Mouse (Mus musculus) gastrocnemius, postnatal 36 days (tissue): ENCODE measurements around the gene Efr3b. TPM values are rescaled to one million over a fixed set of nuclear protein-coding genes. Genes with fewer than 3 reads are reported as not detected.
"Not testable (repeated sequence)": the region's sequence is repeated elsewhere in the genome, so short reads cannot be mapped to it uniquely, and the experiment has no call there.

Experiments used
- DNase-seq, 2 experiments: peaks; one replicate each; pipeline ENCODE4 v3.0.0; 2022
- intact Hi-C: fragments of 180-260 bp; cut with DNase I; formaldehyde crosslinking; loops from one replicate; pipeline ENCODE4 v1.15.1; 2025
- total RNA-seq, 2 experiments: library from RNA; stranded (reverse); gene quantifications; 2 replicates each; pipeline ENCODE4 v1.2.3; 2021

Efr3b gene
- total RNA-seq, 2 experiments from 2014 or later = 3.3 to 3.8 TPM

DNA sequence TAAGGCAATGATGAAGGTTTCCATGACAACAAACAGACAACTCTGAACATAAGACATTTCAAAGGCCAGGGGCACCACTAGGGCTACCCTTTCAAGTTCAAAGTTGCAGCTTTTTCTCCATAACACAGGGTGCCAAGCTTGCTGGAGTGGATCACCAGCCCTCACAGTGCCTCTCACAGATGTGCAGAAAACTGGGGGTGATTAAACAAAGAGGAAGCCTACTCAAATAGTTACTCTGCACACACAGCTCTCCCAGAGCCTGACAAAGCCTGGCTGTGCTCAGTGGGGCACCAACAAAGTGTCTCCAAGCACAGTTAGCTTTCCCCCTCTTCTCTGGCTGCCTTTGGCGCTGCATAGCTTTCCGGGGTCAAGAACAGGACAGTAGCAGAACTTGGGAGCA, 48.8 kb downstream of the Efr3b start:
- no peak for DNase-seq
- intact Hi-C loops = no loop called here

DNA sequence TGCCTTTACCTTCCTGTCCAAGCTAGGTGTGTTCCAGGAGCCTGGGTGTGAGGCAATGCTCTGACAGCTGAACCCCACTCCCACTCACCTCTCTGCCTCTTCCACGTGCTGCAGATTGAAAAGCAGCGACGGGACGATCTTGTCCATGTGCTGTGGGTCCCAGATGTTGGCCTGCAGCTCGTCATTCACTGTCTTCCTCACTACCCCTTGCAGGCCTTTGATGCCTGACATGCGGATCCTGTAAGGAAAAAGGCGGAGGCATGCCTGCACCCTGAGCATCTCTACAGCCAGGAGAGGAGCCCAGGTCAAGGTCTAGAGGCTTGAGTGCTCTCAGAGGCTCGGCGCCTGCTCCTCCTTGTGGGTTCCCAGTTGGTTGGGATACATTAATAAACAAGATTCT, 54.3 kb downstream of the Efr3b start:
- intact Hi-C loops = no loop called here

GRCm38 (mm10) chr12:3983736-3984135, 55.0 kb downstream of the Efr3b start:
- DNase-seq = peak in 1 of 2 experiments; percentile 58
- intact Hi-C loops = loop anchor here (1.0 to 2.0 kb wide), 2 partner anchors 57 to 96 kb away; no protein-coding TSS in a partner anchor

More for the DNA sequence above, 54.3 kb downstream of the Efr3b start:
- no peak for DNase-seq

- no peak for DNase-seq
- intact Hi-C loops = loop anchor here (2.0 kb wide), 1 partner anchor 55 kb away; no protein-coding TSS in a partner anchor
Observed at GRCm38 (mm10) chr12:3982257-3982656, 56.5 kb downstream of the Efr3b start.

DNA sequence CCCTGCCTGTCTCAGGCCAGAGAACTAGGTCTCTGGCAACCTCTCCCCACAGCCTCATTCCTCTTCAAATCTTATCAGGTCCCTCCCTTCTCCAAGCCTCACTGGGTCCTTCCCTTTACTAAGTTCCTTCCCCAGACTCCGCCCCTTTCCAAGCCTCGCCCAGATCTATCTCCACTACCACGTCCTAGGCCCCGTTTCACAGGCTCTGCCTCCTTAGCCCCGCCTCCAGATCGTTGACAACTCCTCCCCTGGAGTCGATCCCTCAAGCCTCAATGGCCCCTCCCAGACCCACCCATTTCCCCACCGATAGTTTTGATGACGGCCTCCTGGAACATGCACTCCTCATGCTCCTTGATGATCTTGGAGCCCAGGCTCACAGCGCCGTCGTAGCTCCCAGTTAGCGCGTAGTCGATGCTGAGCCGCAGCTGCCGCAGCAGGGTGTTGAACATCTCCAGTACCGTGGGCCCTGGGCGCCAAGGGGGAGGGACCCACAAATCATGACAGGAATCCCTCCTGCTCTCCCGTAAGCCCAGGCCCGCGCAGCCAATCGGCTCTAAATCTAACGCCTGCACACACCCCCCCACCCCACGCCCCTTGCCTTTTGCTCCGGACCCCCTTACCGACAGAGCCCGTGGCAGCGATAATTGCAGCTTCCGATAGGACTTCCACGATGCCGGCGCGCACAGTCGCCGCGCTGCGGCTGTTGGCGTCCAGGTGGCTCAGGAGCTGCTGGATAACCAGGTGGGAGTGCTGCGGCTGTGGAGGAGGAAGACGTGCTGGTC, 57.2 kb downstream of the Efr3b start:
- DNase-seq = peak; percentile 69 to 84
- intact Hi-C loops = loop anchor here (2.0 kb wide), 1 partner anchor 55 kb away; no protein-coding TSS in a partner anchor

DNA sequence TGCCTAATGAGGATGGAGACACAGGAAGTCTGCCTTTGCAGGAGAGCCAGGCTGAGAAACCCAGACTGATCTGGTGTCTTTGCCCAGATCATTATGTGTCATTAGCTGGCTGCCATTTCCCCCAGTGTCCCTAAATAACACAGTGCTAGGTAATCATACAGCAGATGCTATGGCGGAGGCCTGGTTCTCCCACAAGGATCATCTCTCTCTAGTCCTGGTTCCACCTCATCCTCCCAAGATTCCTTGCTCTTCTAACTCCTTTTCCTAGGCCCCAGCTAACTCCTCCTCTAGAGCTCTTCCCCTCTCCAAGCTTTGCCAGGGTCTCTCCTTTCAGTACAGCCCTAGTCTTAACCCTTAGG, 57.7 kb downstream of the Efr3b start:
- intact Hi-C loops = no loop called here
- DNase-seq = no peak

DNA sequence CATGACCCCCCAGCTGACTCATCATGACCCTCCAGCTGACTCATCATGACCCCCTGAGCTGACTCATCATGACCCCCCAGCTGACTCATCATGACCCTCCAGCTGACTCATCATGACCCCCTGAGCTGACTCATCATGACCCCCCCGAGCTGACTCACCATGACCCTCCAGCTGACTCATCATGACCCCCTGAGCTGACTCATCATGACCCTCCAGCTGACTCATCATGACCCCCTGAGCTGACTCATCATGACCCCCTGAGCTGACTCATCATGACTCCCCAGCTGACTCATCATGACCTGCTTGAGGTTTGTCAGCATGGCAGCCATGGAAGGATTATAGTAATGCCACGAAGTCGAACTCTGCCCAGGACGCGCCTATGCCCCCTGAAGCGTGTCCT, 65.5 kb downstream of the Efr3b start:
- intact Hi-C loops, DNase-seq: not testable (repeated sequence)

DNA sequence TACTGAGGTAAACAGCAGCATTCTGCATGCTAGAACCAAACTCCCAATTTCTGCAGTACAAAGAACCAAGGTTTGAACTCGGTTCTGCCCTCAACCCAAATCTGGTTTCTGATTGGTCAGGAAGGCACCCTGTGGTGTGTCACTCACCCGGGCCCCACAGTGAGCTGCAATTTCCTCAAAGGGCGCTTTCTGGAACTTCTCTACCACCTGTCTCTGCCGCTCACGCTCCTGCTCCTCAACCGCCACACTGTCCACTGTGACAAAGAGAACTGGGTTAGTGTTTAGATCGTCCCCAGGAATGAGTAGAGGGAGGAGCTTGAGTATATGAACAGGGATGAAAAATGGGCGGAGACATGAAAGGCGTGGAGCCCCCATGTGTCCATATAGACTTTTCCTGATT, 70.3 kb downstream of the Efr3b start:
- no peak for DNase-seq
- intact Hi-C loops = no loop called here

GRCm38 (mm10) chr12:3967196-3967595, 71.5 kb downstream of the Efr3b start:
- DNase-seq = no peak
- intact Hi-C loops = no loop called here

DNA sequence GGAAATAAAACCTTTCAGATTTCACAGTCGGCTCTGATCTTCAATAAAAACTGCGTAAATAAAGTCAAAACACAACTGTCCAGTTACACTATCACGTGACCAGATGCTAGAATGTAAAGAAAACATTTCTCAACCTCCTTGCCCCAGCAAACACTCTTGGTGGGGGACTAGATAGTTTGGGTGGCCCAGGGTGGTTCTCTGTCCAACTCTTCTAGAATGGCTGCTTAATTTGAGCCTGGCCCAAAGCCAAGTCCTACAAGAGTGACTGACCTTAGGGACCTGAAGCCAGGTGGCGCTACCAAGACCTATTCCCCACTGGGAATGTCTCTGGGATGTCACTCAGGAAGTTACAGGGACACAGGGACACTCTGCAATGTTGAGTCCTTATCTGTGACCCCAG, 78.2 kb downstream of the Efr3b start:
- intact Hi-C loops = no loop called here
- DNase-seq = no peak

GRCm38 (mm10) chr12:3959791-3960543, 78.7 kb downstream of the Efr3b start:
- intact Hi-C loops = no loop called here
- peak; percentile 74 to 77 for DNase-seq

GRCm38 (mm10) chr12:3956351-3956750, 82.4 kb downstream of the Efr3b start:
- intact Hi-C loops = no loop called here
- DNase-seq = no peak

GRCm38 (mm10) chr12:3955371-3955770, 83.3 kb downstream of the Efr3b start:
- intact Hi-C loops = no loop called here
- no peak for DNase-seq

DNA sequence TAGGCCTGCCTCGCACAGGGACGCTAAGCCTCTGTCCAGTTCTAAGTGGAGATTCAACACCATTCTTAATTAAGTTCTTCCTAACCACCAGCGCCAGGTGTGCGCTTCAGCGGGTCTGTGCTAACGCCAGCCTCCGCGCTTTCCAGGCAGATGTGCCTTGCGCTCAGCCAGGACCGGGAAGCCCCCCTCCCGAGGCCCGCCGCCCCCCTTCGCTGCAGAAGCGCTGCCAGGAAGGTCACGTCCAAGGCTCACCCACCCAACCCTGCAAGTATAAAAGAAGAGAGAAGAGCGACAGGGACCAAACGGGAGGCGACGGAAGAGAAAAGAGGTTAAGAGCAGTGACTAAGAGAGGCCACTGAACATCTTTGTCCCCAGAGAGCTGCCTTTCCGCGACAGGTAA, 84.1 kb downstream of the Efr3b start, which contains the start of gene Pomc:
Gene Pomc, plus strand, starts transcription at position 301 of the 400 bp plus-strand sequence.
- intact Hi-C loops = no loop called here
- DNase-seq = no peak

GRCm38 (mm10) chr12:3947503-3947902, 91.2 kb downstream of the Efr3b start:
- intact Hi-C loops = no loop called here

DNA sequence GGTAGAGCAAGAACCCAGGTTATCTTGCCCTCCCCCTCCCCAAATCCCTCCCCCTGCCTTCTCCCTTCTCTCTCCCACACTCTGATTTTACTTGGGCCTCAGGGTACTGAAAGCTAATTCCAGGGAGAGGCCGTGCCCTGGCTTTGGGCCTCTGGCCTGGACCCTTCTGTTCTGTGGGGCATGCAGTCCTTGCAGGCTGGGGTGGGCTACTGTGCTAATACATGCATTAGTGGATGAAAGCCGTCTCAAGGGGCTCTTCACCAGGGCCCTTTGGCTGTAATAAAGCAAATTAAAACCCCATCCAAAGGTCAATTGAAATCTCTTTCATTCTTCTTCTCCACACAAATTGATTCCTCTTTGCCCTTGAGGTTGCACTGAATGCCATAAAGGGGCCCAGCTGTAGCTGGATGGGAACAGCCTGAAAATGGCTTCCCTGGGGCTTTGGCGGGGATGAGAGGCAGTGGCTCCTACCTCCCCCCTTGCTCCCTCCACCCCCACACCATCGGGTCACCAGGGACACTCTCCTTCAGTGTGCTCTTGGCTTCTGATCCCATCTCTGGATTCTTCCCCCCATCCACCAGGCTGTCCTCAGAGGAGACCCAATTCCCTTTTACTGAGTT, 94.2 kb downstream of the Efr3b start:
- no peak for DNase-seq
- intact Hi-C loops = no loop called here

More at GRCm38 (mm10) chr12:3947503-3947902, 91.2 kb downstream of the Efr3b start:
- no peak for DNase-seq

DNA sequence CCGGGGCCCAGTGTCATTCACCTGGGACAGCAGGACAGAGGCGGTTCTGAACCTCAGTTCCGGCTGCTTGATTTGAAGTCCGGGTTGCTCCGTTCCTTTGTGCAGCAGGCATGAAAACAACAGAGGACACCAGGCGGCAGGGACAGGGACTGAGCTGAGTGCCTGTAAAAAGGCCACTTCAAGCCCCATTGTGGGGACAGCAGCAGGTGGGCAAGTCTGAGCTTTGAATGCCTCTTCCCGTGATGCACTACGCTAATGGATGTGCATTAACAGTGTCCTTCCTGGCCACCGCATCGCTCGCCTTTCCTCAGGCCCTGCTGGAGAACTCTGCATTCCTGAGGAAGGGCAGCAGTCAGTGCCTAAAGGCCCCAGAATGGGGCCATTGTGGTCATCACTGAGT, 96.7 kb downstream of the Efr3b start:
- DNase-seq = no peak
- intact Hi-C loops = no loop called here

- DNase-seq, intact Hi-C loops: not testable (repeated sequence)
Observed at GRCm38 (mm10) chr12:3930090-3930865, 108.4 kb downstream of the Efr3b start.

DNA sequence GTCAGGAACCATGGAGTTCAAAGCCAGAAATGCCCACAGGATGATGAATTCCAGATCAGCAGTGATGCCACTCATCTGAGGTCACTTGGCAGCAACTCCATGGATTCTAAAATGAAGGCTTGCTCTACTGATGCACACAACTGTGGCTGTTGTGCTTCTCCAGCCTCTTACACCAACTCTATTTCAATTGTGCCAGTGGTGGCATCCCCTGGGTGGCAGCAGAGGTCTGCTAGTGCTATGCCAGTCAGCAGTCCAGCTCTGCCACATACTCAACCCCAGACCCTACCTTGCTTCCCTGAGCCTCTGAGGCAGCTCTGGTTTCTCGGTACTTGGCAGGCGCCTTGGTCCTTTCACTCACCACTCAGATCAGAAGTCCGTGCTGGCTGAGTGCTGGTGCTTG, 109.9 kb downstream of the Efr3b start:
- intact Hi-C loops = loop anchor here (5.0 to 10.0 kb wide), 2 partner anchors 264 to 278 kb away; no protein-coding TSS in a partner anchor
- DNase-seq = no peak

DNA sequence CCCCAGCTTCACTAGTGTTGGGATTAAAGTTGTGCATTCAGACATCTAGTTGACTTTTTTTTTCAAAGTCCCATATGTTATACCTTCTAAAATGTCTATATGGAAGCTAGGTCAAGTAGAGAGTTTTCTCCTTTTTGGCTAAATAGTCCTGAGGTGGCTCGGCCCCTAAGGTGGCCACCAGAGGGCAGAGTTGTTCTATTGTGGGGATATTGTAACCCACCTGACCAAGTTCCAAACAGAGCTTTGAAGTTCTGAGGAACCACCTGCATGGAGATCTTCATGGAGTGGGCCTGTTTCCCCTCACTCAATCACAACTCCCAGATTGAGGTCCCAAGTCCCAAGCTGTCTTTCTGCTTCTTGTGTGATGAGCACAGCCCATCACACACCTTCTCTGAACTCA, 112.6 kb downstream of the Efr3b start:
- intact Hi-C loops = loop anchor here (2.0 to 10.0 kb wide), 4 partner anchors 57 to 281 kb away; no protein-coding TSS in a partner anchor
- DNase-seq = peak; percentile 35 to 47
